Mouse (Mus musculus) heart, adult 2 months (tissue): ENCODE data around the gene Dmxl2.

Experiments used
- CTCF ChIP-seq: fragments of 200-600 bp; IDR thresholded peaks from 2 replicates; pipeline ENCODE4 v1.8.1; 2022; ENCODE audit warnings: antibody characterized with exemption, mild to moderate bottlenecking, moderate library complexity
- POLR2A ChIP-seq: fragments of 200-500 bp; IDR thresholded peaks from 2 replicates; pipeline ENCODE4 v1.6.1; 2011; ENCODE audit warnings: mild to moderate bottlenecking, low read depth, low read length, control low read depth; ENCODE audit not compliant: insufficient read depth

DNA sequence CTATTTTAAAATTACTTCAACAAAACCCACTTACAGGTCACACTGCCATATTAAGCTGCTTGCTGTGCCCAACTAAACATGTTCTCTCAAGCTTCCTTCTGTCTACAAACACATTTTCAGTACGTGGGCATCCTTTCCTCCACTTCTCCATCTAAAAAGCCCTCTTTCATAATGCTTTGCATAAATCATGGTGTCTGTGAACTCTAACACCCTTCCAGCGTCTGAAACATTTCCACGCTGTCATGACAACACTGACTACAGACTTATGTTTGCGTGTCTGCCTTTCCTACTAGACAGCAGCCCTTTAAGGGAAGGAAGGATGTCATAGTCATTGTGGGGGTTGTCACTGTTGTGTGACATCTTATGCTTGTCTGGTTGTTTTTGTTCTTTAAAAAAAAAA lies 27.4 kb downstream of the Dmxl2 start:
- TF ChIP-seq POLR2A (no peak), CTCF (no peak)
